Mouse (Mus musculus) frontal cortex, adult 2 months (tissue): ENCODE results near the gene Vmn1r174. TPM values are rescaled to one million over a fixed set of nuclear protein-coding genes. Genes with fewer than 3 reads are reported as not detected.
"Not testable (repeated sequence)": the region's sequence is repeated elsewhere in the genome, so short reads cannot be mapped to it uniquely, and the experiment has no call there.

Experiments used
- DNase-seq, 2 experiments: peaks; one replicate each; pipeline ENCODE4 v3.0.0; 2022; ENCODE audit warnings: low spot score in 1 of 2; ENCODE audit errors: extremely low spot score in 1 of 2
- polyA plus RNA-seq: library from polyadenylated mRNA; depleted of rRNA; stranded (reverse); fragments of >200 nt; gene quantifications from 2 replicates; pipeline ENCODE4 v1.2.3, GENCODE M21; 2012; rRNA removed

Vmn1r174 gene
- polyA plus RNA-seq: not detected in 2 replicates

DNA sequence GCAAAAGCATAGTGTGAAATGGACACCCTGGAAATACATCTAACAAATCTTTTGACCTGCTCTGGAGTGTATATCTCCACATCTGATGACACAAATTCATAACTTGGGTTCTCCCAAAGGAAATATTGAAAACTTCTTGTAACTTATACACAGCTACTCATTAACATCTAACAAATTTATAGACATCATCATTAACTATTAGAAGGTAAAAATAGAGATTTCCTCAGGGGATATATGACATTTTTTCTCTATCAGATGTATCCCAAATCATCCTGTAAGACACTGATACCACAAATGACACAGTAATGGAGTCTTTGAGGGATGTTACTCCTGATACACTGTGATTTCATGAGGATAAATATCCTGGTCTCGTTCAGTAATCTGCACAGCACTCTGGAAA lies at the start of gene Vmn1r174:
Gene Vmn1r174, plus strand, starts transcription at position 301 of the 400 bp plus-strand sequence.
- DNase-seq: not testable (repeated sequence)

DNA sequence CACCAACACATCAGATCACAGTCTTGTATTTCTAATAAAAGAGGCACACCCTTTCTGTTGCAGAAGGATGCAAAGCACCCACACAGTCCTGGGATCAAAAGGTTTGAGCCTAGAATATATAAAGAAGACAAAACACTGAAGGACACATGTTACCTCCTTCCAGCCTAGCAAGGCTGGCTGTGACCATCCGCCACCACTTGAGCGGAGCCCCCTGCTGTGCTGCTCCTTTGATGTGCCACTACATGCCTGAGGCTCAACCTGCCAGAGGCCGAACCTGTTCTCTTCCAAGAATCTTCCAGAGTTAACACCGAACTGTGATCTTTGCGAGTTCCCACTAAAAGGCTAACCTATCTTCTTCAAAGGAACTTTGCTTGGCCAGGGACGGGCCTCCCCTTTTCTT lies 32.5 kb downstream of the Vmn1r174 start:
- no peak for DNase-seq

DNA sequence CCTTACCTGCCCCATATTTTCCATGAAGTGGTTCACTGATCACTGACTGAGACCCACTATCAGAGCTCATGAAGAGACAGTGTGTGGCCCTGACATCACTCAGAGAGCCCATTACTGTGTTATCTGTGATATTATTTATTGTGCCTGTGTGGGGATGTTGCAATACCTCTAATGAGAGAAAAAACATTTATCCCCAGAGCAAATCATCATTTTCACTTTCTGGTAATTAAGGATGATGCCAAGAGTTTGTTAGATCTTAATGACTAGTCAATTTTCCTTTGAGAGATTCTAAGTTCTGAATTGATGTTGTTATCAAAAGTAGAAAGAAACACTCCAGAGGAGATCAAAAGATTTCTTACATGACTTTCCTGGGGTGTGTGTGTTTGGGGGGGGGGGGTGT lies 58.5 kb downstream of the Vmn1r174 start, which contains the start of gene Vmn1r175:
Gene Vmn1r175, minus strand, starts transcription at position 101 of the 400 bp plus-strand sequence.
- not testable (repeated sequence) for DNase-seq

Other genes starting within 250 kb of the Vmn1r174 start
- gene Vmn1r167, start 245.1 kb upstream of the Vmn1r174 start, polyA plus RNA-seq: not detected in 2 replicates
- gene Vmn1r168, start 212.5 kb upstream of the Vmn1r174 start, polyA plus RNA-seq: not detected in 2 replicates
- not detected in 2 replicates for gene Vmn1r169, start 176.7 kb upstream of the Vmn1r174 start, polyA plus RNA-seq
- gene Vmn1r170, start 146.1 kb upstream of the Vmn1r174 start, polyA plus RNA-seq: not detected in 2 replicates
- gene Vmn1r171, start 121.5 kb upstream of the Vmn1r174 start, polyA plus RNA-seq: not detected in 2 replicates
- not detected in 2 replicates for gene Vmn1r172, start 94.0 kb upstream of the Vmn1r174 start, polyA plus RNA-seq
- not detected in 2 replicates for gene Vmn1r173, start 51.6 kb upstream of the Vmn1r174 start, polyA plus RNA-seq
- gene Vmn1r175, start 58.4 kb downstream of the Vmn1r174 start, polyA plus RNA-seq: not detected in 2 replicates
- gene Vmn1r176, start 85.1 kb downstream of the Vmn1r174 start, polyA plus RNA-seq: not detected in 2 replicates
- gene Vmn1r177, start 114.2 kb downstream of the Vmn1r174 start, polyA plus RNA-seq: not detected in 2 replicates
- not detected in 2 replicates for gene Vmn1r178, start 139.7 kb downstream of the Vmn1r174 start, polyA plus RNA-seq
- gene Vmn1r179, start 174.7 kb downstream of the Vmn1r174 start, polyA plus RNA-seq: not detected in 2 replicates
- gene Vmn1r180, start 198.4 kb downstream of the Vmn1r174 start, polyA plus RNA-seq: not detected in 2 replicates
- gene Vmn1r181, start 222.3 kb downstream of the Vmn1r174 start, polyA plus RNA-seq: not detected in 2 replicates
- not detected in 2 replicates for gene V1rd19, start 249.4 kb downstream of the Vmn1r174 start, polyA plus RNA-seq